Mouse (Mus musculus): ENCODE results near the gene Fbp2.

DNA sequence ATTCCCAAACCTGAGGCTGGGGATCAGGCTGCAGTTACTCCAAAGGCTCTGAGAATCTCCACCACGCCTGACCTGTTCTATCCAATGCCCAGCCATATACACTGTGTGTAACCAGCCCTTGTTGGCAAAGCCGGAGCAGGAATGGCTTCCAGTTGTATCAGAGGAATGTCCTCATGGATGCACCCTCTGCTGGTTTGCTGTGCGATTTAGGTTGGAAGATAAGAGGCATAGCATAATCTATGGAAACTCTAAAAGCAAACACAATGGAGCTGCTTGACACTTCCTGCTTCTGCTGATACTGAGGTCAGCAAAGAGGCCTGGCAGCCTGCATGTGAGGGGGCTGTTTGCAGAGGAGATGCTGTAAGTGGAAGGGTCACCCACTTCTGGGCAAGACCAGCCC, 4.7 kb upstream of the Fbp2 start:
- TF ChIP-seq TAL1 (IDR thresholded peaks at IDR 0.05; ENCODE audit: low read length) (no peak), GATA1 (IDR thresholded peaks at IDR 0.05; ENCODE audit: low read length) (no peak)

Data from erythroblast, embryonic 14.5 days (primary cell).